Mouse (Mus musculus): ENCODE data around the gene Yrdc. TPM values are rescaled to one million over a fixed set of nuclear protein-coding genes. Genes with fewer than 3 reads are reported as not detected.

Gene Yrdc
- total RNA-seq, 1 experiment from 2014 or later: 22.5 TPM

DNA sequence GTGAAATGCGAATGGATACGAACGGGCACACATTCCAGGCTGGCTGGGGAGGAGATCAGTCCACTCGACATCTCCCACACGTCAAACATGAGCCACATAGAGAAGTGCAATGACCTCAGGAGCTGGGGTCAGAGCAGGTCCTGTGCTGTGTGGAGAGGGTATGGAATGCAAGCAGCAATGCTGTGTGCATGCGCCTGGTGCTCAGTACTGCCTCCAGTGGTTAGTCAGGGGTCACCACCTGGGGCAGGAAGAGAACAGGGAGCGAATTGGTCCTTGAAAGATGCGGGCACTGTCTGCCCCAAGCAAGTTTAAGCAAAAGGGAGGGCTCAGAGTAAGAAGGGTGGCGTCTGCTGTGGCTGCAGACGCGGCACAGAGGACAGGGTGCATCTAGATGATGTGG lies 7.0 kb upstream of the Yrdc start:
- ATAC-seq (ENCODE audit: extremely low read depth, insufficient number of reproducible peaks, low FRiP score, poor library complexity, severe bottlenecking): peak; percentile 54; the same call in 1 of the 2 replicates

- peak; percentile 54 for ATAC-seq (ENCODE audit: extremely low read depth, insufficient number of reproducible peaks, low FRiP score, poor library complexity, severe bottlenecking)
Observed at GRCm38 (mm10) chr4:124847573-124847972, 2.9 kb upstream of the Yrdc start.

GRCm38 (mm10) chr4:124849631-124850260 lies 733 bp upstream of the Yrdc start:
- ATAC-seq (ENCODE audit: extremely low read depth, insufficient number of reproducible peaks, low FRiP score, poor library complexity, severe bottlenecking): no peak

DNA sequence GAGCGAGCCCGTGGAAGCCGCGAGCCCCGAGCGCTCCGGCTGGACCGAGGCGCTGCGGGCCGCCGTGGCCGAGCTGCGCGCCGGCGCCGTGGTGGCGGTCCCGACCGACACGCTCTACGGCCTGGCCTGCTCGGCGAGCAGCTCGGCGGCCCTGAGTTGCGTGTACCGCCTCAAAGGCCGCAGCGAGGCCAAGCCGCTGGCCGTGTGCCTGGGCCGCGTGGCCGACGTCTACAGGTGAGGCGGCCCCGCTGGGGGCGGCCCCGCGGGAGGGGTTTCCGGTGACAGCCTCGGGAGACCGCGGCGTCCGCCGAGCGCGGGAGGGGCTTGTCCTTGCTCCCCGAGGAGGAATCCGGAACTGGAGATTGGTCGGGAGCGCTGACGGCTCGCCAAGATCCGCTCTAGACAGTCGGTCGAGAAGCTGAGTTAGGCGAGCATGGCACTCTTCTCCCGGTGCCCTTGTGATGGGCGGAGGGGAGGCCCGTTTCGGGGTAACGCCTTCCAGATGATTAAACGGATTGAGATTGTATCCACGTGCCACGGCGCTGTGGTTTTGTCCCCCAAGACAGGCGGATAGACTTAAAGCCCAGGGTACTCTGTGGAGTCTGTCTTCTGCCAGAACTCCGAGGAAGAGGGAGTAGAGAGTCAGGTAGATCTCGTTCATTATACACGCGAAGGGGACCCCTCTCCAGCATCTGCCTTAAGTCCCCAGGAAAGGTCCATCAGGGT lies 617 bp downstream of the Yrdc start, which contains the start of gene 1110065P20Rik:
TSS of gene 1110065P20Rik (minus strand) at position 264 of the 726 bp plus-strand sequence.
- peak; percentile 14; the same call in 1 of the 2 replicates for ATAC-seq (ENCODE audit: extremely low read depth, insufficient number of reproducible peaks, low FRiP score, poor library complexity, severe bottlenecking)

DNA sequence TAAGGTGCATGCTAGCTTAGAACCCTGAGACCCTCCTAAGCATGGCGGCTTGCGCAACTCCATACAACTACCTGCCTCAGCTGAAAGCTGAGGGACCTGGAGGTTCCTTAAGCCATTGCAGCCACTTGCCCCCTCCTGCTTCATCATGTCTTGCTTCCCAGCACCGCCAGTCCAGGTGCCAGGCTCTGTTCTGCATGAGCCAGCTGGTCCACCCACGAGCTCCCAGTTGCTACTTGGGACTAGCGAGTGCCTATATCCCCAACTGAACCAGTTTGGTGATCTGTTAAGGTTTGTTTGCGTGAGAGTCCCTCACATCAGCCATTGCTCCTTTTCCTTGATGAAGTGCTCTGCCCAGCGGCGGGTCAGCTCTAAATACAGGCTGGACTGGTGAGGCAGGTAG lies 5.8 kb downstream of the Yrdc start:
- no peak for ATAC-seq (ENCODE audit: extremely low read depth, insufficient number of reproducible peaks, low FRiP score, poor library complexity, severe bottlenecking)

DNA sequence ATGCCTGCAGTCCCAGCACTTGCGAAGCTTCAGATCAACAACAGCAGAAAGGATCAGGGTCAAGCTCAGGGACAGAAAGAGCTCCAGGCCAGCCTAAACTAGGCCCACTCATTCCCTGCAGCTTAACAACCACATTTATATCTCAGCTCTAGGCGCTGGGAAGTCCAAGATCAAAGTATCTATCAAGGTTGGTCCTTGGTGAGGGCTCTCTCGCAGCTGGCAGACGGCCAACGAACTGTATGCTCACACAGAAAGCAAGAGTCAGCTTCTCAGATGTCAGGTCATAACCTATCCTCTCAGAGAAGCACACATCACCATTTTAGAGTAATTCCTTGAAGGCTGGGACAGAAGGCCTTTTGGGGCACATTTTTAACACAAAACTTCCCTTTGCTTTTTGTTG lies 7.9 kb downstream of the Yrdc start:
- no peak for ATAC-seq (ENCODE audit: extremely low read depth, insufficient number of reproducible peaks, low FRiP score, poor library complexity, severe bottlenecking)

DNA sequence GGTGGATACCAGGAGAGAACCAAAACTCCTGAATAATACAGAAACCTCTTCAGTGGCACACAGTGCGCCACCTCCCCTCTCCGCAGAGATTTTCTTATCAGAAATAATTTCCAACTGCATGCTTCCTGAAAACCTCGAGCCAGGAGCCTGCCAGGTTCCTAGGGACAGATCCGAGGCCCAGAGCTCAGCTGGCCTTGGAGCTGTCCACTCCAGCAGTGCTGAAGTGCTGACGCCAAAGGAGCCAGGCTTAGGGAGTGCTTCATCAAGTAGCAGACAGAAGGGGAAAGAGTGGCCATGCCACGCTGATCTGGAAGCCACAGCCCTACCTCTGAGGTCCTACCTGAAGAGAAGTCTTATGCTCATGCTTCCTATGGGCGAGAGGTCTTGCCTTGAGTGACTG lies 10.0 kb downstream of the Yrdc start:
- ATAC-seq (ENCODE audit: extremely low read depth, insufficient number of reproducible peaks, low FRiP score, poor library complexity, severe bottlenecking): no peak

- no peak for ATAC-seq (ENCODE audit: extremely low read depth, insufficient number of reproducible peaks, low FRiP score, poor library complexity, severe bottlenecking)
Observed at GRCm38 (mm10) chr4:124861283-124862188, 11.1 kb downstream of the Yrdc start, which contains the start of gene Maneal. Gene Maneal (minus strand): TSS chr4:124862171.

DNA sequence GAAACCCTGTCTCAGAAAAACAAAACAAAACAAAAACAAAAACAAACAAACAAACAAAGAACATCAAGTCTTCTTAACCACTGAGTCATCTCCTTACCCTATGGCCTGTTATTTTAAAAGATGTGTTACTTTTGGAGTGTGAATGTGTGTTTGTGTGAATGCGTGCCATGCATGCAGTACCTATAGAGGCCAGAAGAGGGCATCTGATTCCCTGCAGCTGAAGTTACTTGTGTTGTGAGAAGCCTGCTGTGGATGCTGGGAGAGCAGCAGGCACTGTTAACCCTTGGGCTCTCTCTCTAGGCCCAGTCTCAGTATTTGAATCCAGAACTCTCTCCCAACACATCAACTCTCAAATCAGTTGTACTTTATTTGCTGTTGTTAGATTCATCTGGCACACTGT lies 22.2 kb downstream of the Yrdc start:
- no peak for ATAC-seq (ENCODE audit: extremely low read depth, insufficient number of reproducible peaks, low FRiP score, poor library complexity, severe bottlenecking)

DNA sequence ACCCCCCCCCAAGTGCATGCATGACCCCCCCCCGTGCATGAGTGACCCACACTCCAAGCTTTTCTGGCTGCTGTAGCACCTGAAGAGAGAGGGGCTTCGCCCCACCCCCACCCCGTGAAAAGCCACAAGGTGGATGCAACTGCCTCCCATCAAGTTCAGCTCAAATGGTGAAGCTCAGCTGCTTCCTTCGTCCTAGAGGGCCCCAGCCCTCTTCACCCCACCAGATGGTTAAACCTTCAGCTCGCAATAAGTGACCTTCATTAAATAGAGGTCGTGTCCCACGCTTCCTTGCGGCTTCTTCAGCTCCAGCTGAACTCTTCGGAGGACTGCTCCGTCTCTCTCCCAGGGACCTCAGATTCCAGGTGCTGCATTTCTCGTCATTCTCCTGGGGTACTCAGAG lies 30.1 kb downstream of the Yrdc start, which contains the start of gene Epha10:
TSS of gene Epha10 (plus strand) at position 301 of the 400 bp plus-strand sequence.
- no peak for ATAC-seq (ENCODE audit: extremely low read depth, insufficient number of reproducible peaks, low FRiP score, poor library complexity, severe bottlenecking)

DNA sequence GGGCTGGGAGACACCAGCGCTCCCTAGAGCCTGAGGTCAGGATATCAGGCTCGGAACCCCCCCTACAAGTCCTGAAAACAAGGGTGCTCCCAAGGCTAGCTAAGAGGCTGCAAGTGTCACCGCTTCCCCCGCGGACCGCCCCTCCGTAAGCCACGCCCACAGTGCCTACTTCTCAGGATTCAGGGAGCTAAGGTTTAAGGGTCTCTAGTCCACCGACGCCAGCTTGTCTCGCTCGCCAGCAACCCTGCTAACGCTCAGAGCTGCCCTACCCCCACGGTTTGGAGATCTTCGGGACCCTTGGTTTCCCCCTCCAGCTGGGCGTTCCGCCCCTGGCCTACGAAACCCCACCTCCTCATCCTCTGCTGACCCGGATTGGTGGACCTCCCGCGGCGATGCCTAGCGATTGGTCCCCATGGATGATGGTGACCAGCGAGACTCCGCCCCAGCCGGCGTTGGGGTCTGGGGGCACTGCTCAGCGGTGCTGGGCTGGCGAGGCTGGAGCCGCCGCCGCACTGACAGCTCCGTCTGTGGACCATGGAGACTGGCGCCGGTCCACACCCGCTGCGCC lies 30.9 kb downstream of the Yrdc start:
- no peak for ATAC-seq (ENCODE audit: extremely low read depth, insufficient number of reproducible peaks, low FRiP score, poor library complexity, severe bottlenecking)

DNA sequence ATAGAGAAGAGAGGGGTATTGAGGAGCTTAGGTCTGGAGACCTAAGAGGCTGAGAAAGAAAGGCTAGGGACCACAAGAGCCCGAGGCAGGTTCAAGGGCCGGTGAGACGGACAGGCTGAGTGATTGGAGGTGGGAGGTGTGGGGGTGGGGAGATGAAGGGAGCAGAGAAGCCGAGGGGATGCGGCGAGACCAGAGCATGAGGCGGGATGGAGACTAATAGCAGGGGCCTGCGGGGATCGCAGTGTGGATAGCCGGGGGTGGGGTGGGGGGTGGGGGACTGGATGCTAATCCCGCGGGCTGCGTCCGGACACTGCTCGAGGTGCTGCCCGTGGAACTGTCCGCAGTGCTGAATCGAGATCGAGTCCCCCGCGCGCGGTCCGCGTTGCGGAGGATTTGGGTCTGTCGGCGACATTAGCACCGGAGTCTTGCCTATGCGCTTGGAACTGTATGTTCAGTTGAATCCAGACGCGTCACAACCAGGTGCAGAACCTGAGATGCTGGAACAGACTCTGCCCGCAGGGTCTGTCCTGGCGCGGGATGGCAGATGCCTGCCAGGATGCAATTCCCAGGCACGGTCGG lies 31.8 kb downstream of the Yrdc start:
- no peak for ATAC-seq (ENCODE audit: extremely low read depth, insufficient number of reproducible peaks, low FRiP score, poor library complexity, severe bottlenecking)

- no peak for ATAC-seq (ENCODE audit: extremely low read depth, insufficient number of reproducible peaks, low FRiP score, poor library complexity, severe bottlenecking)
Observed at GRCm38 (mm10) chr4:124888702-124889101, 38.2 kb downstream of the Yrdc start.

- no peak for ATAC-seq (ENCODE audit: extremely low read depth, insufficient number of reproducible peaks, low FRiP score, poor library complexity, severe bottlenecking)
Observed at GRCm38 (mm10) chr4:124889935-124890334, 39.5 kb downstream of the Yrdc start.

GRCm38 (mm10) chr4:124890831-124891230 lies 40.4 kb downstream of the Yrdc start:
- ATAC-seq (ENCODE audit: extremely low read depth, insufficient number of reproducible peaks, low FRiP score, poor library complexity, severe bottlenecking): no peak

DNA sequence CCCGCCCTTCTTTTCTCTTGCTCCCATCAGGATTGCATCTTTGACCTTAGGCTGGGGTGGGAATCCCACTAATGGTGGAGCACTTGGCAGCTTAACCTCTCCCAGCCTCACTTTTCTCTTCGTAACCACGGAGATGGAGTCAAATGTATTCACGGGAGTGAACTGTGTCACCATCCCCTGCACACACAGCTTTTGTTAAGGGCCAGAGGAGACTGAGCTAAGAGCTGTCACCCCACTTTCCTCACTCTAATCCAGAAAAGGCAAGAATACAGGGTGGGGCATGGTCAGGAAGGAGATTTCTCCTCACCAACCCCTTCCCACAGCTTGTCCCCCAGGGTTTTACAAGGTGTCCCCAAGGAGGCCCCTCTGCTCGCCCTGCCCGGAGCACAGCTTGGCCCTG lies 43.3 kb downstream of the Yrdc start:
- ATAC-seq (ENCODE audit: extremely low read depth, insufficient number of reproducible peaks, low FRiP score, poor library complexity, severe bottlenecking): no peak

- no peak for ATAC-seq (ENCODE audit: extremely low read depth, insufficient number of reproducible peaks, low FRiP score, poor library complexity, severe bottlenecking)
Observed at GRCm38 (mm10) chr4:124894508-124895428, 44.3 kb downstream of the Yrdc start.

DNA sequence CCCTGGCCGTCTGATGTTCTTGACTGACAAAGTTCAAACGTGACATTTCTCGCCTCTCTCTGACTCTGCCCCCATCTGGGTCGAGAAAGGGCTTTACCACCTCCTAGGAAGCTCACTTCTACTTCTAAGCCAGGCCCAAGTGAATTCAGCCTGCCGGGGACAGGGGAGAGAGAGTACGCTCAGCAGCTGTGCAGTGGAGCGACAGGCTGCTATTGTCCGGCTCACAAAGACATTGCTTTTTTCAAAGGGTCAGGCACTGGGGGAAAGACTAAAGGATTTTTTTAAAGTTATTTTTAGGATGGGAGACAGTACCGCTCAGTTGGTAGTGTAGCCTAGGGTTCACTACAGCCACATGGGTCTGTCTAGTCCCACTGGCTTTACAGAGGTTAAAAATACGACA lies 47.9 kb downstream of the Yrdc start:
- ATAC-seq (ENCODE audit: extremely low read depth, insufficient number of reproducible peaks, low FRiP score, poor library complexity, severe bottlenecking): no peak
